Mouse (Mus musculus) intestine, postnatal 0 days (tissue): ENCODE measurements around the gene Larp6. TPM values are rescaled to one million over a fixed set of nuclear protein-coding genes. Genes with fewer than 3 reads are reported as not detected.

Experiments
- ATAC-seq: fragments of 200-750 bp; cut with Nextera tagmentation; 2 replicates; pipeline ENCODE4 v1.8.0; 2017; ENCODE audit warnings: mild to moderate bottlenecking, moderate TSS enrichment, moderate library complexity
- H3K27ac ChIP-seq: fragments of 300-500 bp; sonication (generic); 2 replicates; pipeline ENCODE4 v1.5.1; 2014; ENCODE audit warnings: mild to moderate bottlenecking, low read depth, low read length, moderate library complexity
- H3K27me3 ChIP-seq: fragments of 300-500 bp; sonication (generic); replicated peaks from 2 replicates; pipeline ENCODE4 v1.6.1; 2014; ENCODE audit warnings: low read length, mixed read lengths; ENCODE audit not compliant: control insufficient read depth, insufficient read depth
- H3K36me3 ChIP-seq: fragments of 300-500 bp; sonication (generic); 2 replicates; pipeline ENCODE4 v1.6.1; 2014; ENCODE audit warnings: mild to moderate bottlenecking, moderate library complexity; ENCODE audit not compliant: control insufficient read depth, insufficient read depth
- H3K4me1 ChIP-seq: fragments of 300-500 bp; sonication (generic); replicated peaks from 2 replicates; pipeline ENCODE4 v1.6.1; 2014; ENCODE audit warnings: antibody characterized with exemption, low read length, mixed read lengths; ENCODE audit not compliant: control insufficient read depth, insufficient read depth
- H3K4me2 ChIP-seq: fragments of 300-500 bp; sonication (generic); replicated peaks from 2 replicates; pipeline ENCODE4 v1.6.1; 2014; ENCODE audit warnings: low read depth, mild to moderate bottlenecking, moderate library complexity
- H3K4me3 ChIP-seq: fragments of 300-500 bp; sonication (generic); 2 replicates; pipeline ENCODE4 v1.5.1; 2014; ENCODE audit warnings: low read depth, low read length
- H3K9ac ChIP-seq: fragments of 300-500 bp; sonication (generic); 2 replicates; pipeline ENCODE4 v1.6.1; 2014; ENCODE audit warnings: mild to moderate bottlenecking, low read depth, low read length
- H3K9me3 ChIP-seq: fragments of 300-500 bp; sonication (generic); 2 replicates; pipeline ENCODE4 v1.6.1; 2016; ENCODE audit warnings: mixed run types; ENCODE audit not compliant: control insufficient read depth
- CTCF ChIP-seq: sonication (generic); IDR thresholded peaks from 2 replicates; pipeline ENCODE4 v1.5.1; 2016; ENCODE audit warnings: low read depth, mild to moderate bottlenecking, control low read depth, antibody characterized with exemption, moderate library complexity
- WGBS: fragments of 180-500 bp; shearing (Covaris S2); extraction: QIAGEN DNeasy Blood & Tissue Kit; methylation state at CpG from one replicate; pipeline ENCODE4 v1.1.7; 2014; 5-methylcytosine and 5-hydroxymethylcytosine counted together
- polyA plus RNA-seq: library from polyadenylated mRNA; unstranded; fragments of >200 nt; fragmentation: Nextera tagmentation; extraction: Ambion mirVana; gene quantifications from 2 replicates; pipeline ENCODE4 v1.2.1, GENCODE M21; 2015

Larp6 gene
- polyA plus RNA-seq = 1.1 and 1.2 TPM in 2 replicates

GRCm38 (mm10) chr9:60712771-60713541 lies at the start of gene Larp6:
Gene Larp6 (plus strand): TSS chr9:60712989.
- Histone ChIP-seq H3K9me3 (no peaks in the 10 kb centered on the region), H3K4me3 (peak within 1 kb of the TSS; percentile 54), H3K4me1 (0 out of 2 replicates have a peak, but pooled peaks cover 5% of the 10 kb centered on the region), H3K9ac (peak within 1 kb of the TSS; percentile 62), H3K36me3 (no peaks in the 10 kb centered on the region), H3K4me2 (peak within 1 kb of the TSS; percentile 95), H3K27ac (no peak within 1 kb of the TSS), H3K27me3 (no peaks in the 10 kb centered on the region; the same call in 1 of the 2 replicates)
- WGBS = 4% methylated on average over 52 of the region's 66 CpGs
- no peak for TF ChIP-seq CTCF
- peak; percentile 45; the same call in 1 of the 2 replicates for ATAC-seq

GRCm38 (mm10) chr9:60664385-60664784 lies 48.4 kb upstream of the Larp6 start:
- TF ChIP-seq CTCF = no peak
- Histone ChIP-seq H3K9me3 (no peaks in the 10 kb centered on the region), H3K9ac (no peak overlapping the region), H3K4me2 (no peak overlapping the region), H3K27me3 (no peaks in the 10 kb centered on the region), H3K4me3 (no peak overlapping the region), H3K4me1 (no peaks in the 10 kb centered on the region), H3K36me3 (peaks cover 9% of the 10 kb centered on the region; the same call in 1 of the 2 replicates), H3K27ac (no peak overlapping the region)
- 97% methylated on average over 12 of the region's 12 CpGs for WGBS
- ATAC-seq = no peak

GRCm38 (mm10) chr9:60664866-60665265 lies 47.9 kb upstream of the Larp6 start:
- no peaks in the 10 kb centered on the region for H3K4me1 ChIP-seq
- H3K4me3 ChIP-seq = no peak overlapping the region
- no peak overlapping the region for H3K4me2 ChIP-seq
- H3K9me3 ChIP-seq = no peaks in the 10 kb centered on the region
- H3K27me3 ChIP-seq = no peaks in the 10 kb centered on the region
- no peak for ATAC-seq
- no peak overlapping the region for H3K9ac ChIP-seq
- peaks cover 9% of the 10 kb centered on the region; the same call in 1 of the 2 replicates for H3K36me3 ChIP-seq
- H3K27ac ChIP-seq = no peak overlapping the region
- WGBS = 86% methylated on average over 5 of the region's 5 CpGs
- no peak for TF ChIP-seq CTCF

GRCm38 (mm10) chr9:60665535-60665934 lies 47.3 kb upstream of the Larp6 start:
- H3K9ac ChIP-seq = no peak overlapping the region
- 92% methylated on average over 3 of the region's 3 CpGs for WGBS
- H3K9me3 ChIP-seq = no peaks in the 10 kb centered on the region
- no peaks in the 10 kb centered on the region for H3K27me3 ChIP-seq
- ATAC-seq = no peak
- peaks cover 9% of the 10 kb centered on the region; the same call in 1 of the 2 replicates for H3K36me3 ChIP-seq
- TF ChIP-seq CTCF = no peak
- H3K27ac ChIP-seq = no peak overlapping the region
- H3K4me2 ChIP-seq = no peak overlapping the region
- H3K4me1 ChIP-seq = no peaks in the 10 kb centered on the region
- H3K4me3 ChIP-seq = no peak overlapping the region

GRCm38 (mm10) chr9:60668886-60669285 lies 43.9 kb upstream of the Larp6 start:
- Histone ChIP-seq H3K4me1 (no peaks in the 10 kb centered on the region), H3K4me3 (no peak overlapping the region), H3K36me3 (peaks cover 9% of the 10 kb centered on the region; the same call in 1 of the 2 replicates), H3K9ac (no peak overlapping the region), H3K4me2 (no peak overlapping the region), H3K27ac (no peak overlapping the region), H3K27me3 (no peaks in the 10 kb centered on the region), H3K9me3 (no peaks in the 10 kb centered on the region)
- no peak for TF ChIP-seq CTCF
- 88% methylated on average over 6 of the region's 6 CpGs for WGBS
- ATAC-seq = no peak

- Histone ChIP-seq H3K36me3 (peaks cover 7% of the 10 kb centered on the region; the same call in 1 of the 2 replicates), H3K4me1 (no peaks in the 10 kb centered on the region), H3K4me3 (no peak overlapping the region), H3K27me3 (no peaks in the 10 kb centered on the region), H3K27ac (no peak overlapping the region), H3K9ac (no peak overlapping the region), H3K4me2 (no peak overlapping the region), H3K9me3 (no peaks in the 10 kb centered on the region)
- no peak for TF ChIP-seq CTCF
- WGBS = 97% methylated on average over 6 of the region's 6 CpGs
- ATAC-seq = no peak
Observed at GRCm38 (mm10) chr9:60672568-60672967, 40.2 kb upstream of the Larp6 start.
